Mouse (Mus musculus) stomach, postnatal 0 days (tissue): ENCODE measurements around the gene Ebf3. TPM values are rescaled to one million over a fixed set of nuclear protein-coding genes. Genes with fewer than 3 reads are reported as not detected.
A peak's percentile ranks its signal among the peaks of the same experiment; 100 is the strongest.

Experiments
- ATAC-seq: fragments of 200-750 bp; cut with Nextera tagmentation; 2 replicates; pipeline ENCODE4 v1.8.0; 2017; ENCODE audit not compliant: low FRiP score, low TSS enrichment
- DNase-seq: peaks from one replicate; pipeline ENCODE4 v3.0.0-alpha.2; 2016; ENCODE audit warnings: low spot score
- H3K27ac ChIP-seq: fragments of 300-500 bp; sonication (generic); replicated peaks from 2 replicates; pipeline ENCODE4 v1.5.1; 2014; ENCODE audit warnings: mild to moderate bottlenecking, control low read depth
- H3K27me3 ChIP-seq: fragments of 300-500 bp; sonication (generic); 2 replicates; pipeline ENCODE4 v1.6.1; 2014; ENCODE audit warnings: low read length; ENCODE audit not compliant: control insufficient read depth, insufficient read depth
- H3K36me3 ChIP-seq: fragments of 300-500 bp; sonication (generic); 2 replicates; pipeline ENCODE4 v1.6.1; 2014; ENCODE audit warnings: low read length, mixed read lengths; ENCODE audit not compliant: control insufficient read depth, insufficient read depth
- H3K4me1 ChIP-seq: fragments of 300-500 bp; sonication (generic); replicated peaks from 2 replicates; pipeline ENCODE4 v1.6.1; 2014; ENCODE audit warnings: antibody characterized with exemption; ENCODE audit not compliant: control insufficient read depth, insufficient read depth
- H3K4me2 ChIP-seq: fragments of 300-500 bp; sonication (generic); replicated peaks from 2 replicates; pipeline ENCODE4 v1.6.1; 2014; ENCODE audit warnings: low read depth, mild to moderate bottlenecking, control low read depth, moderate library complexity
- H3K4me3 ChIP-seq: fragments of 300-500 bp; sonication (generic); 2 replicates; pipeline ENCODE4 v1.5.1; 2014; ENCODE audit warnings: low read depth, low read length, control low read depth
- H3K9ac ChIP-seq: fragments of 300-500 bp; sonication (generic); 2 replicates; pipeline ENCODE4 v1.6.1; 2014; ENCODE audit warnings: mild to moderate bottlenecking, low read length, control low read depth, mixed read lengths
- H3K9me3 ChIP-seq: fragments of 300-500 bp; sonication (generic); 2 replicates; pipeline ENCODE4 v1.6.1; 2016; ENCODE audit warnings: low read length; ENCODE audit not compliant: control insufficient read depth
- CTCF ChIP-seq: IDR thresholded peaks from 2 replicates; pipeline ENCODE4 v1.5.1; 2016; ENCODE audit warnings: antibody characterized with exemption, low read depth, mild to moderate bottlenecking, moderate library complexity
- EP300 ChIP-seq: optimal IDR thresholded peaks from 2 replicates; pipeline ENCODE3; 2016; ENCODE audit warnings: antibody characterized with exemption
- WGBS: fragments of 180-500 bp; shearing (Covaris S2); extraction: QIAGEN DNeasy Blood & Tissue Kit; methylation state at CpG from one replicate; pipeline ENCODE4 v1.1.7; 2014; 5-methylcytosine and 5-hydroxymethylcytosine counted together
- polyA plus RNA-seq: library from polyadenylated mRNA; unstranded; fragments of >200 nt; fragmentation: Nextera tagmentation; extraction: Ambion mirVana; gene quantifications from 2 replicates; pipeline ENCODE4 v1.2.1, GENCODE M21; 2015

The Ebf3 gene
- polyA plus RNA-seq, 1 experiment from 2014 or later, result 0.58 TPM

DNA sequence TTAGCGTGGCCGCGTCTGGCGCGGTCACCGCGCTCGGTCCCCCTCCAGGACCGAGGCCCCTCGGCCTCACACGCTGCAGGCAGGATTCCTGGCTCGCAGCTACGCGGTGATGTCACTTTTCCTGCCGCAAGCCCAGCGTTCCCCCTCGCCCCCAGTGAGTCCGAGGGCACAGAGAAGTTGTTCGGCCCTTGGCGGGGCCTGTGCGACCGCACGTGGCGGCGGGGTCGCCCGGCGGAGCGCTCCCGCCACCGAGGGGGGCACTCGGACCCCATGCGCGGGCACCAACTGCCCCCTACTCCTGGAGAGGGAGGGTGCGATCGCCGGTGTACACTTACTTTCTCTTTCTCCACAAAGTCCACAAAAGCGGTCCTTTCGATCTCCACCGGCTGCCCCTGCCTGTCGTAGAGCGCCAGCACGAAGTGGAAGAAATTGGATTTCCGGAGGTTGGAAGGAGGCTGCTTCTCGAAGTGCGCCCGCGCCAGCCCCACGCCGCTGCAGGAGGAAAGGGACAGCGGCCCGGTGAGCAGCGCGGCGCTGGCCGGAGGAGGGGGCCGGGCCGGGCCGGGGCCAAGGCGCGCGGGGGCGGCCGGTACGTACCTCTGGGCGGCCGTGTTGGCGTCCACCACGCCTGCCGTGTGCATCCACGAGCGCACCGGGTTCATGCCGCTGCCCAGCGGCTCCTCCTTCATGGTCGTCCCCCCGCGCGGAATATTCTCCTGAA lies 902 bp downstream of the Ebf3 start:
- ATAC-seq (no peak), DNase-seq (peak; percentile 30)
- Histone ChIP-seq H3K27ac (peak overlapping the region; percentile 45; the same call in 1 of the 2 replicates), H3K9me3 (no peaks in the 10 kb centered on the region), H3K4me1 (no peaks in the 10 kb centered on the region; the same call in 1 of the 2 replicates), H3K27me3 (peaks cover 36% of the 10 kb centered on the region), H3K4me3 (peak overlapping the region; percentile 59), H3K4me2 (peak overlapping the region; percentile 84), H3K9ac (peak overlapping the region; percentile 61), H3K36me3 (no peaks in the 10 kb centered on the region)
- WGBS, result under 1% methylated on average over 65 of the region's 79 CpGs
- TF ChIP-seq EP300 (no peak), CTCF (no peak)

DNA sequence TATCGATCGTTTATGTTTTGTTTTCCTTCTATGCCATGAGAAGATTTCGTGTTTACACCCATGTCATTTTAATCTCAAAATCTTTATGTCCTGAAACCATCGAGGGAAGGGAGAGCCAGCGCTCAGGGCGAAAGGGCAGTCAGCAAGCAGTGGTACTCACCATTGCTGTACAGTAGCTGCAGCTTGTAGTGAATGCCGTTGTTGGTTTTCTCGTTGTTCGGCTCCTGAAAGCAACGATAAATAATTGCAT lies 1.4 kb downstream of the Ebf3 start:
- no peak for DNase-seq
- peak overlapping the region; percentile 59 for H3K4me3 ChIP-seq
- no peaks in the 10 kb centered on the region for H3K36me3 ChIP-seq
- H3K9ac ChIP-seq, result no peak overlapping the region; the same call in 1 of the 2 replicates
- no peak overlapping the region for H3K27ac ChIP-seq
- 3% methylated on average over 10 of the region's 10 CpGs for WGBS
- no peaks in the 10 kb centered on the region; the same call in 1 of the 2 replicates for H3K4me1 ChIP-seq
- TF ChIP-seq EP300 (no peak), CTCF (no peak)
- H3K27me3 ChIP-seq, result peaks cover 32% of the 10 kb centered on the region
- H3K4me2 ChIP-seq, result peak overlapping the region; percentile 84
- no peaks in the 10 kb centered on the region for H3K9me3 ChIP-seq
- no peak for ATAC-seq

DNA sequence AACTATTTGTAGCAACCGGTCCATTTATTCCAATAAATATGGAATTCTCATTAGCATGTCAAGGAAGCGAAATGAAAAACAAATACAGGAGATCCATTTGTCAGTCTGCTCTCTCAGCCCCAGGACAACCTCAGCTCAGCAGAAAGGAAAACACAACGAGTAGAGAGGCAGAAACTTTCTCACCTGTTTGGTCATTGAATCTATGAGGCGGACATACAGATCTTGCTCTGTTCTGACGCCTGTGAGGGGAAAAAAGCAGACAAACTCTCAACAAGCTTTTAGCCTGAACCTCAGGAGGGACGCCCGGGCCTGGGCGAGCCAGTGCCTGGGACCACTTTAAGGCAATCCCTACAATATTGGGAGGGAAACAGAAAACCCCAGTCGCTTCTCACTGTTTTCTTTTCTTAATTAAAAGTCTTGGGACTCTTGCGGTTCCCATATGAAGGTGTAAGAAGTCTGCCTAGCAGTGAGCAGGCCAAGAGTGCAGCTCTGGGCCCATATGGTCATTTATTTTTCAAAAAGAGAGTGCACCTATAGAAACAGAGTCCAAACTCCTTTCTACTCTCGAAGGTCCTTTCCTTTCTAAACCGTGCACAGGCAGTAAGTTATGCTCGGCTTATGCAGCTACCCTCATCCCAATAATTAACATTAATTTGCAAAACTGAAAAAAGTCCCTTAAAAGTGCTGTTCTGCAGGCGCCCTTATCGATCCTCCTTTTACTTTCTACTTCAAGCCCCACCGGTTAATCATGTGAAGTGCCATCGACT lies 1.9 kb downstream of the Ebf3 start:
- no peak overlapping the region for H3K9ac ChIP-seq

DNA sequence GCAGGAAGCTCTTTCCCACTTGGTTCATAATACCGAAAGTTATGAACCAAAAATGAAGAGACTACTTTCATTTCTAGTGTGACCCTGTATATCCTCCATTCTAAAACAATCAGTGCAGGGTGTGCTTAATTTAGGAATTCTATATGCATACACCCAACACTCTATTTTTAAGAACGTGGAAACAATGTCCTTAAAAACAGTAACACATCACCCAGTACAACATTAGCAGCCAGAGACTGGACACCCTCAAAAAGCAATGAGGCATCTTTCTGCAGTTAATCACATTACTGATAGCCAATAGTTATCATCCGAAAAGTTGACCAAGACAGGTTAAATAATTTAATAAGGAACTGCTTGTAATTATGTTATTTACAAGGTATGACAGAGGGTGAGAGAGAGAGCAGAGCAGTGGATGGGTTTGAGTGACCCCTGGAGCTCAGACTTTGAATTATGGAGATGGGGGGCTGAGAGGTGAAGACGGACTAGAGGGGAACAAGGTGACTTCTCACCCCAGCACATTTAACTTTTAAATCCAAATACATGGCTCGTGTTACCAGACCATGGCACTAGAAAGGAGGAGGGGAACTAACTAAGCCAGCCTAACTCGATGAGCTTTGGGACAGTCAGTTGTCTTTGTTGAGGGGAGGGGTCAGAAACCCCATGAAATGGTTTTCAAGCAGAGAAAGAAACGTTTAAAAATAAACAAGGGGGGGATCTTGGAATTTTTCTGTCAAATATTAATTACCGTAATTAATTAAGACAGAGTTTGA lies 2.7 kb downstream of the Ebf3 start:
- peak overlapping the region; percentile 59 for H3K4me3 ChIP-seq
- 11% methylated on average over 8 of the region's 8 CpGs for WGBS
- peak overlapping the region; percentile 44; the same call in 1 of the 2 replicates for H3K4me2 ChIP-seq
- H3K9me3 ChIP-seq, result no peaks in the 10 kb centered on the region
- ATAC-seq (no peak), DNase-seq (no peak)
- no peak overlapping the region for H3K27ac ChIP-seq
- no peak for TF ChIP-seq EP300
- no peak for TF ChIP-seq CTCF
- H3K4me1 ChIP-seq, result no peaks in the 10 kb centered on the region; the same call in 1 of the 2 replicates
- peaks cover 25% of the 10 kb centered on the region for H3K27me3 ChIP-seq
- no peak overlapping the region for H3K9ac ChIP-seq
- H3K36me3 ChIP-seq, result no peaks in the 10 kb centered on the region

More for the DNA sequence above, 1.9 kb downstream of the Ebf3 start:
- 20% methylated on average over 17 of the region's 17 CpGs for WGBS
- H3K27ac ChIP-seq, result no peak overlapping the region
- TF ChIP-seq CTCF (no peak), EP300 (no peak)
- H3K27me3 ChIP-seq, result peaks cover 28% of the 10 kb centered on the region
- H3K36me3 ChIP-seq, result no peaks in the 10 kb centered on the region
- peak overlapping the region; percentile 59 for H3K4me3 ChIP-seq
- peak overlapping the region; percentile 84; the same call in 1 of the 2 replicates for H3K4me2 ChIP-seq
- no peak for DNase-seq
- ATAC-seq, result no peak
- no peaks in the 10 kb centered on the region for H3K9me3 ChIP-seq
- no peaks in the 10 kb centered on the region; the same call in 1 of the 2 replicates for H3K4me1 ChIP-seq

DNA sequence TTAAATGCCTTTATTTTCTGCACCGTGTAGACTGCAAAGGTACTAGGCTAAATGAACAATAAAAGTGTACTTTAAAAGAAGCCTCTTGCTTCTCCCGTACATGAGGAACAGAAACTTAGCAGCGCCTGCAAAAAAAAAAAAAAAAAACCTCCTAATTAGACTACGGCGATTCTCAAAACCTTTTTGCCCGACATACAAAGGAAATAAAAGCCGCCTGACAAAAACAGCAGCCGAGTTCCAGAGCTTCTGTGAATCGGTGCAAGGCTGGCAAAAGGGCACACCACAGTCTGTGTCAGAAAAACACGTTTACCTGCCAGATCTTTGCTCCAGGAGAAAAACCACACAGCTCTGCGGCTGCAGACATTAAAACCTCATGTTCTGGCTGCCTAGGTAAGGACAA lies 3.4 kb downstream of the Ebf3 start:
- TF ChIP-seq CTCF, result no peak
- TF ChIP-seq EP300, result no peak
- ATAC-seq (no peak), DNase-seq (no peak)
- Histone ChIP-seq H3K27me3 (peaks cover 25% of the 10 kb centered on the region; the same call in 1 of the 2 replicates), H3K9me3 (no peaks in the 10 kb centered on the region), H3K4me3 (peak overlapping the region; percentile 17), H3K4me2 (peak overlapping the region; percentile 44), H3K9ac (no peak overlapping the region), H3K27ac (no peak overlapping the region), H3K36me3 (no peaks in the 10 kb centered on the region), H3K4me1 (no peaks in the 10 kb centered on the region; the same call in 1 of the 2 replicates)
- 9% methylated on average over 11 of the region's 11 CpGs for WGBS
